Mouse (Mus musculus) midbrain, embryonic 12.5 days (tissue): ENCODE data around the gene Vmn2r36. TPM values are rescaled to one million over a fixed set of nuclear protein-coding genes. Genes with fewer than 3 reads are reported as not detected.
"Not testable (repeated sequence)": the region's sequence is repeated elsewhere in the genome, so short reads cannot be mapped to it uniquely, and the experiment has no call there.

Experiments
- ATAC-seq: fragments of 200-750 bp; cut with Nextera tagmentation; 2 replicates; pipeline ENCODE4 v1.8.0; 2017; ENCODE audit warnings: low read depth, moderate TSS enrichment, moderate library complexity; ENCODE audit not compliant: low FRiP score
- H3K27ac ChIP-seq: fragments of 300-500 bp; sonication (generic); replicated peaks from 2 replicates; pipeline ENCODE4 v1.5.1; 2016; ENCODE audit warnings: mild to moderate bottlenecking
- H3K27me3 ChIP-seq: fragments of 300-500 bp; sonication (generic); 2 replicates; pipeline ENCODE4 v1.6.1; 2016; ENCODE audit warnings: mild to moderate bottlenecking
- H3K36me3 ChIP-seq: fragments of 300-500 bp; sonication (generic); 2 replicates; pipeline ENCODE4 v1.6.1; 2016
- H3K4me1 ChIP-seq: fragments of 300-500 bp; sonication (generic); 2 replicates; pipeline ENCODE4 v1.6.1; 2016
- H3K4me2 ChIP-seq: fragments of 300-500 bp; sonication (generic); replicated peaks from 2 replicates; pipeline ENCODE4 v1.6.1; 2016; ENCODE audit warnings: mild to moderate bottlenecking, moderate library complexity
- H3K4me3 ChIP-seq: fragments of 300-500 bp; sonication (generic); 2 replicates; pipeline ENCODE4 v1.5.1; 2016; ENCODE audit warnings: mild to moderate bottlenecking
- H3K9ac ChIP-seq: fragments of 300-500 bp; sonication (generic); replicated peaks from 2 replicates; pipeline ENCODE4 v1.6.1; 2016; ENCODE audit warnings: mild to moderate bottlenecking, moderate library complexity
- H3K9me3 ChIP-seq: fragments of 300-500 bp; sonication (generic); 2 replicates; pipeline ENCODE4 v1.6.1; 2016; ENCODE audit warnings: mild to moderate bottlenecking
- WGBS: fragments of 180-500 bp; shearing (Covaris S2); methylation state at CpG from one replicate; pipeline ENCODE4 v1.1.7; 2016; 5-methylcytosine and 5-hydroxymethylcytosine counted together
- polyA plus RNA-seq: library from polyadenylated mRNA; unstranded; fragments of >200 nt; fragmentation: Nextera tagmentation; extraction: Ambion mirVana; gene quantifications from 2 replicates; pipeline ENCODE4 v1.2.1, GENCODE M21; 2016

Gene Vmn2r36
- not detected in 2 replicates for polyA plus RNA-seq

- H3K4me1 ChIP-seq, H3K36me3 ChIP-seq, H3K4me3 ChIP-seq, H3K27ac ChIP-seq, H3K27me3 ChIP-seq, H3K4me2 ChIP-seq, ATAC-seq, H3K9ac ChIP-seq, H3K9me3 ChIP-seq: not testable (repeated sequence)
- WGBS: no CpG with 5 or more reads among the region's 1 CpGs
Measured at GRCm38 (mm10) chr7:7902395-7902794, at the start of gene Vmn2r36. TSS of gene Vmn2r36 (minus strand) at chr7:7902495.

Other genes starting within 250 kb of the Vmn2r36 start
- not detected in 2 replicates for gene Vmn2r34, start 213.0 kb downstream of the Vmn2r36 start, polyA plus RNA-seq
- not detected in 2 replicates for gene Vmn2r35, start 82.6 kb downstream of the Vmn2r36 start, polyA plus RNA-seq